Mouse (Mus musculus) heart, postnatal 0 days (tissue): ENCODE results near the gene Pik3cd. TPM values are rescaled to one million over a fixed set of nuclear protein-coding genes. Genes with fewer than 3 reads are reported as not detected.
A peak's percentile ranks its signal among the peaks of the same experiment; 100 is the strongest.

Experiments
- ATAC-seq: fragments of 200-750 bp; cut with Nextera tagmentation; 2 replicates; pipeline ENCODE4 v1.8.0; 2017; ENCODE audit warnings: low read depth, moderate number of reproducible peaks, moderate library complexity; ENCODE audit not compliant: insufficient read depth
- DNase-seq: peaks from one replicate; pipeline ENCODE4 v3.0.0-alpha.2; 2016; ENCODE audit warnings: low spot score
- H3K27ac ChIP-seq: fragments of 300-500 bp; sonication (generic); 2 replicates; pipeline ENCODE4 v1.5.1; 2014; ENCODE audit warnings: low read depth, mild to moderate bottlenecking
- H3K27me3 ChIP-seq: fragments of 300-500 bp; sonication (generic); 2 replicates; pipeline ENCODE4 v1.6.1; 2014; ENCODE audit warnings: low read length, mixed read lengths; ENCODE audit not compliant: control insufficient read depth, insufficient read depth
- H3K36me3 ChIP-seq: fragments of 300-500 bp; sonication (generic); replicated peaks from 2 replicates; pipeline ENCODE4 v1.6.1; 2014; ENCODE audit warnings: low read length, mixed read lengths; ENCODE audit not compliant: control insufficient read depth, insufficient read depth
- H3K4me1 ChIP-seq: fragments of 300-500 bp; sonication (generic); 2 replicates; pipeline ENCODE4 v1.6.1; 2014; ENCODE audit warnings: antibody characterized with exemption; ENCODE audit not compliant: control insufficient read depth, insufficient read depth
- H3K4me2 ChIP-seq: fragments of 300-500 bp; sonication (generic); 2 replicates; pipeline ENCODE4 v1.6.1; 2014; ENCODE audit warnings: low read depth, mild to moderate bottlenecking, low read length, moderate library complexity
- H3K4me3 ChIP-seq: fragments of 300-500 bp; sonication (generic); 2 replicates; pipeline ENCODE4 v1.5.1; 2014; ENCODE audit warnings: low read depth, low read length
- H3K9ac ChIP-seq: fragments of 300-500 bp; sonication (generic); replicated peaks from 2 replicates; pipeline ENCODE4 v1.6.1; 2014; ENCODE audit warnings: low read depth, low read length, mixed read lengths
- H3K9me3 ChIP-seq: fragments of 300-500 bp; sonication (generic); replicated peaks from 2 replicates; pipeline ENCODE4 v1.6.1; 2016; ENCODE audit warnings: low read length; ENCODE audit not compliant: control insufficient read depth
- CTCF ChIP-seq: IDR thresholded peaks from 2 replicates; pipeline ENCODE4 v1.5.1; 2016; ENCODE audit warnings: antibody characterized with exemption, control low read depth, low read depth
- EP300 ChIP-seq: IDR thresholded peaks from 2 replicates; pipeline ENCODE4 v1.6.1; 2016; ENCODE audit warnings: antibody characterized with exemption, low read depth
- WGBS: fragments of 180-500 bp; shearing (Covaris S2); extraction: QIAGEN DNeasy Blood & Tissue Kit; methylation state at CpG from one replicate; pipeline ENCODE4 v1.1.7; 2014; 5-methylcytosine and 5-hydroxymethylcytosine counted together
- polyA plus RNA-seq: library from polyadenylated mRNA; unstranded; fragments of >200 nt; fragmentation: Nextera tagmentation; extraction: Ambion mirVana; gene quantifications from 2 replicates; pipeline ENCODE4 v1.2.1, GENCODE M21; 2015
- total RNA-seq: library from RNA; depleted of rRNA; stranded (reverse); fragments of >200 nt; gene quantifications from 2 replicates; pipeline ENCODE4 v1.2.3, GENCODE M21; 2014; ENCODE audit warnings: low replicate concordance

Gene Pik3cd
- total and polyA plus RNA-seq, 2 experiments from 2014 or later: 1.3 to 14.8 TPM

DNA sequence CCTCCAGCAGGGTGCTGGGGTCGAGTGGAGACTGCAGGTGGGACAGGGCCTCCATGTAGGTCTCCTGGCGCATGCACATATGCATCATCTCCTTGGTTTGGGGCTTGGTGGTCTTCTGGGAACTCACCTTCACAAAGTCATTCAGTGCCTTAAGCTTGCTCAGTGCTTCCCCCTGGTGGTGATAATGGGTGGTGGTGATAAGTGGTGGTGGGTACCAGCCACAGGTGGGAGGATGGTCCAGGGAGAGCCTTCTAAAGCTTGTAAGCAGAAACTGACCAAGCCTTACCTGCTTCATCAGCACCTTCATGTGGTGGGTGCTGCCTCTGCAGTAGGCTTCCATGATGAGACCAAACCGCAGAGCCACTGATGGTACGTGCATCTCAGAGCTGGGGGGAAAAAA is 48.1 kb downstream of the Pik3cd start:
- 0 out of 2 replicates have a peak, but pooled peaks cover 5% of the 10 kb centered on the region for H3K36me3 ChIP-seq
- no peak overlapping the region for H3K4me3 ChIP-seq
- WGBS: 92% methylated on average over 4 of the region's 4 CpGs
- TF ChIP-seq EP300: no peak
- peak; percentile 58 for TF ChIP-seq CTCF
- DNase-seq: no peak
- H3K9me3 ChIP-seq: no peaks in the 10 kb centered on the region
- H3K4me1 ChIP-seq: no peaks in the 10 kb centered on the region
- ATAC-seq: no peak
- H3K27me3 ChIP-seq: no peaks in the 10 kb centered on the region
- no peak overlapping the region for H3K9ac ChIP-seq
- H3K4me2 ChIP-seq: no peak overlapping the region
- no peak overlapping the region for H3K27ac ChIP-seq

DNA sequence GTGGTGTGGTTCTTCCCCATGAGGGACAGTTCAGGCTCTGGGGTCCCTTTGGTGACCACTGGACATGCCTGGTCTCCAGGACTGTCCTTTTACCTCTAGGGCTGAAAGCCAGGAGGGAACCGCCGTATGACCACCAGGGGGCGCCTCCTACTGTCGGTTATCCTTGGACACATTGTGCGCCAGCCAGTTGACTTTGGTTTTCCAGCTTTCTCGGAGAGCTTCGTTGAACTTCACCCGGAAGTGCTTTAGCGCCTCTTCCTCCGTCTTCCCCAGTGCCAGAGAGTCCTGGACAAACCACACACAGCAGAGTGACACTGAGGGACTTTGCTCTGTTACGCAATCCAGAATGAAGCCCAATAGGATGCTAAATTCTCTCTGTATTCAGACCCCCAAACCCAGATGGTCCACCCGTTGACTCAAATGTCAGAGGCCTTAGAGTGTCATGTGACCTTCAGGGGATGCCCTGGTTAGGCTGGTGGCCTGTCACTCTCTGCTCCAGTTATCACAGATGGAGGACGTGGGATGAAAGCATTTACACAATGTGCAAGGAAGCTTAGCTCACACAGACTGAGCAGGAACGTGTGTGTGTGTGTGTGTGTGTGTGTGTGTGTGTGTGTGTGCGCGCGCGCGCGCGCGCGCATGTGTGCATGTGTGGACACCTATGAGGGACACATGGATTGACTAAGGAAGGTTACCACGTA is 51.7 kb downstream of the Pik3cd start:
- ATAC-seq (peak; percentile 73), DNase-seq (peak; percentile 55)
- peaks cover 20% of the 10 kb centered on the region for H3K36me3 ChIP-seq
- no peak overlapping the region for H3K27ac ChIP-seq
- H3K4me1 ChIP-seq: no peaks in the 10 kb centered on the region
- H3K27me3 ChIP-seq: no peaks in the 10 kb centered on the region
- no peak for TF ChIP-seq EP300
- TF ChIP-seq CTCF: peak; percentile 77
- no peak overlapping the region for H3K4me3 ChIP-seq
- WGBS: 63% methylated on average over 24 of the region's 24 CpGs
- no peaks in the 10 kb centered on the region for H3K9me3 ChIP-seq
- no peak overlapping the region for H3K4me2 ChIP-seq
- H3K9ac ChIP-seq: no peak overlapping the region

DNA sequence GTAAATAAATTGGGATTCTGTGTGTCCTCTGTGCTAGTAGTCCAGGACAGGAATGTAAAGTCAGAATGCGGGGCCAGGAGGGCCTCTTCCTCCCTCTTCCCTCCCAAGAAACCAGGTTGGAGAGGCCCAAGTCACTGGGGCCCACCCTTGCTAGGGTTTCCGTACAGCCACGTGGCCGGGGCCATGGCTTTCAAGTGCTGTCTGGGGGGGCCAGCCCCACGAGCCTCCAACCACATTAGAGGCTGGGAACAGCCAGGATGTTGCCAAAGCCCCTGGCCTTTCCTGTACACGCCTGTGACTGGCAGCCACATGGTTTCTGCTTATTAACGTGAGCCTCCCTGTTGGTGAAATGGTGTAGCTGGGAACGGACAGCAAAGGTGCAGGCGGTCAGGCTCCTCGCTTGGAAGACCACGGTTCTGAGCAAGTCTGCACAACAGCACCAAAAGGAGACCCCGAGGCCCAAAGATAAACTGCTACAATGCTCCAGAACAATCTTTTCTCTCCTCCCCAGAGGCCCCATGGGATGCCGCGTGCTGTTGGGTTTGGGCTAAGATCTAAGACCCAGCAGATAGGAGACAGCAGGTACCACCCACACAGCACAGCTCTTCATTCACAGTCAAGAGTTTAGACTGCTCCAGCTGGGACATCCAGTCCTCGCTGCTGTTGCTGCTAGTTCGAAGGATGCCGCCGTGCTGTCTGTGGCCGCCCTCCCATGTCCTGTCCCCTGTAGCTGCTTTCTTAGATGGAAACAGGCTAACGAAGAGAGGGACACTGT is 54.2 kb downstream of the Pik3cd start:
- H3K27me3 ChIP-seq: no peaks in the 10 kb centered on the region
- no peaks in the 10 kb centered on the region for H3K4me1 ChIP-seq
- H3K9me3 ChIP-seq: no peaks in the 10 kb centered on the region
- WGBS: 74% methylated on average over 20 of the region's 20 CpGs
- H3K4me3 ChIP-seq: no peak overlapping the region
- TF ChIP-seq CTCF (no peak), EP300 (no peak)
- no peak for ATAC-seq
- H3K36me3 ChIP-seq: peaks cover 23% of the 10 kb centered on the region
- DNase-seq: no peak
- no peak overlapping the region for H3K27ac ChIP-seq
- no peak overlapping the region for H3K9ac ChIP-seq
- no peak overlapping the region for H3K4me2 ChIP-seq

DNA sequence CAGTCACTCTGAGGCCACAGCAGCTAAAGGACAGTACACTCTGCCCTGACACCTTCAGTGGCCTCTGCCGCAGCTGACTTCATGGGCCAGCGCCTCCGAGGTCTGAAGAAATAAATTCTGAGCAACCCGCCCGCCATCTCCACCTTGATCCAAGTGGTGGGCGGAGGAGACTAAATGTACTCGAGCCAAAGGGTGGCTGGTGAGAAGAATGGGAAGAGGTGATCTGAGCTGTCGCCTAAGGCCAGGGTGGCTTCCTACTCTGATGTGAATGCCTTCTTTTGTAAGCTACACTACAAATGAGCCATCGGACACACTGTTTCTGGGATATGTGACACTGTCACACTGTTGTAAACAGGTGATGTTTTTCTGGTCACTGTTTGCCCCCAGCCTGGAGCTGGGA is 56.6 kb downstream of the Pik3cd start:
- no peaks in the 10 kb centered on the region for H3K9me3 ChIP-seq
- H3K4me1 ChIP-seq: no peaks in the 10 kb centered on the region
- 91% methylated on average over 9 of the region's 9 CpGs for WGBS
- H3K4me2 ChIP-seq: no peak overlapping the region
- H3K36me3 ChIP-seq: peaks cover 23% of the 10 kb centered on the region
- H3K4me3 ChIP-seq: no peak overlapping the region
- no peak overlapping the region for H3K9ac ChIP-seq
- ATAC-seq: no peak
- no peaks in the 10 kb centered on the region for H3K27me3 ChIP-seq
- H3K27ac ChIP-seq: no peak overlapping the region
- DNase-seq: no peak
- TF ChIP-seq CTCF: no peak
- no peak for TF ChIP-seq EP300

DNA sequence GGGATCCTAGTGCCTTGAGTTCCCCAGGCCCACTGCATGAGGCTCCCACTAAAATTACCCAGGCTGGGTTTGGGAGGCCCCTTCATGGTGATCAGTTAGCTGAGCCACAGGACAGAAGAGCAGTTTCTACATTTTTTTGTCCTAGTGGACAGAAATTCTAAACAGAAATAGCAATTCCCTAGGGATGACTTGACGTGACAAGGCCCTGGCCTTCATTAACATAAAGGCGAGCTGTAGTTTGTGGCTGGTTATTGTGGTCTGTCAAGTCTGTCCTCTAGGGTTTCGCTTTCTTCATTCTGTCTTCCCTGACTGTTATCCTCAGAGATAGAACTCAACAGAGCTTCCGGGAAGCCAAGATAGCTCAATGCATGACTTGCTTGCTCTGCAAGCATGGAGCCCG is 60.4 kb downstream of the Pik3cd start:
- no peak for DNase-seq
- Histone ChIP-seq H3K27me3 (no peaks in the 10 kb centered on the region), H3K9me3 (no peaks in the 10 kb centered on the region), H3K36me3 (peaks cover 30% of the 10 kb centered on the region), H3K4me3 (no peak overlapping the region), H3K9ac (no peak overlapping the region), H3K27ac (no peak overlapping the region), H3K4me2 (no peak overlapping the region), H3K4me1 (no peaks in the 10 kb centered on the region)
- TF ChIP-seq EP300 (no peak), CTCF (no peak)
- no peak for ATAC-seq
- 72% methylated on average over 5 of the region's 5 CpGs for WGBS
